12 mouse cellular contexts compared by ENCODE assay signal in the genomic region with DNA sequence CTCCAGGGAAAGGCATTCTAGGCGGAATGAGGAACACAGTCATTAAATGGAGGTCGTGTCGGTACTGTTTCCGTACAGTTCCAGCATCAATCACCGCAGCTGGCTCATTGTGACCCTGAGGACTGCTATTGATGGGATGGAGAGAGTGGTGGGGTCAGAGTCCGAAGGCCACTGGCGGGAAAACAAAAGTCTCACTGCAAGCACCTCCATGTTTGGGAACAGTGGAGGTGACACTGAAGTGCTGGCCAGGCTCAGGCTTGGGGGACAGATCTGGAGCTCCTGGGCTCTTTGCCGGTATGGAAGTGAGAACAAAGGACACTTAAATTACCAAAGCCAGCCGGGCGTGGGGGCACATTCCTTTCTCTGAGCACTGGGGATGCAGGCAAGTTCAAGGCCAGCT. TPM values are rescaled to one million over a fixed set of nuclear protein-coding genes. Genes with fewer than 3 reads are reported as not detected.
DNase-seq lines count a peak whose midpoint lies in the region; ATAC-seq lines count a peak whose summit lies in the region.
"Had no signal": no experiment of that assay in that cellular context is flagged by ENCODE, and none has a peak within 500 bp of the region (broad histone marks: within the 10 kb centered on the region; RNA-seq: fewer than 3 reads in every experiment).

No protein-coding gene starts in this region.

- DNase-seq in adrenal gland, postnatal 14 days, result peak; percentile 77
- DNase-seq in adrenal gland, adult 8-10 months, result no peak
- no peak for DNase-seq in neural tube, embryonic 11.5 days (ENCODE audit: low spot score)
- peak; percentile 47 for DNase-seq in kidney, postnatal 14 days
- peak; percentile 75 for DNase-seq in testis, postnatal 14 days (ENCODE audit: low spot score)
- DNase-seq in thymus, postnatal 10 days (ENCODE audit: low spot score in 2 of 2), result no peak
- DNase-seq in thymus, adult 18-20 months, result no peak
- DNase-seq: cerebellum, postnatal 25 days had no signal

- no peaks in the 10 kb centered on the region for H3K9me3 ChIP-seq in neural tube, embryonic 11.5 days (ENCODE audit: control insufficient read depth, low read length)
- no peaks in the 10 kb centered on the region for H3K9me3 ChIP-seq in neural tube, embryonic 15.5 days (replicated peaks)
- H3K9me3 ChIP-seq: forebrain, embryonic 13.5 days; hindbrain, embryonic 13.5 days had no signal

- H3K27me3 ChIP-seq in neural tube, embryonic 11.5 days (ENCODE audit: control insufficient read depth, insufficient read depth, low read length), result no peaks in the 10 kb centered on the region
- H3K27me3 ChIP-seq in neural tube, embryonic 15.5 days (replicated peaks), result no peaks in the 10 kb centered on the region
- H3K27me3 ChIP-seq: forebrain, embryonic 13.5 days; hindbrain, embryonic 13.5 days had no signal

- peaks cover 4% of the 10 kb centered on the region; the same call in 1 of the 2 replicates for H3K36me3 ChIP-seq in neural tube, embryonic 11.5 days (ENCODE audit: control insufficient read depth, insufficient read depth, low read length)
- peaks cover 22% of the 10 kb centered on the region for H3K36me3 ChIP-seq in neural tube, embryonic 15.5 days

- no peak overlapping the region for H3K4me2 ChIP-seq in neural tube, embryonic 11.5 days (ENCODE audit: low read depth)
- no peak overlapping the region for H3K4me2 ChIP-seq in neural tube, embryonic 15.5 days
- H3K4me2 ChIP-seq: forebrain, embryonic 13.5 days; hindbrain, embryonic 13.5 days; midbrain, embryonic 11.5 days had no signal

- H3K9ac ChIP-seq in neural tube, embryonic 11.5 days (ENCODE audit: low read length), result no peak overlapping the region
- H3K9ac ChIP-seq in neural tube, embryonic 15.5 days (replicated peaks), result no peak overlapping the region
- H3K9ac ChIP-seq: forebrain, embryonic 13.5 days; hindbrain, embryonic 13.5 days had no signal

- H3K27ac ChIP-seq in neural tube, embryonic 11.5 days (ENCODE audit: low read depth, low read length), result 0 out of 2 replicates have a peak overlapping the region, but pooled peaks have one; percentile 0
- no peak overlapping the region for H3K27ac ChIP-seq in neural tube, embryonic 15.5 days (replicated peaks)
- H3K27ac ChIP-seq: forebrain, embryonic 13.5 days; hindbrain, embryonic 13.5 days had no signal

- ATAC-seq in neural tube, embryonic 11.5 days (ENCODE audit: insufficient read depth, low FRiP score, low TSS enrichment), result no peak
- ATAC-seq in neural tube, embryonic 15.5 days (ENCODE audit: low FRiP score), result no peak
- ATAC-seq: forebrain, embryonic 13.5 days had no signal

- peaks cover 6% of the 10 kb centered on the region; the same call in 1 of the 2 replicates for H3K4me1 ChIP-seq in neural tube, embryonic 11.5 days (ENCODE audit: control insufficient read depth, insufficient read depth, low read length)
- H3K4me1 ChIP-seq in neural tube, embryonic 15.5 days, result peaks cover 49% of the 10 kb centered on the region

- 55% methylated on average over 10 of the region's 10 CpGs for WGBS in neural tube, embryonic 11.5 days
- WGBS in neural tube, embryonic 15.5 days, result 29% methylated on average over 10 of the region's 10 CpGs

- no peak overlapping the region for H3K4me3 ChIP-seq in neural tube, embryonic 11.5 days (ENCODE audit: low read depth, low read length)
- no peak overlapping the region for H3K4me3 ChIP-seq in neural tube, embryonic 15.5 days (replicated peaks)
- H3K4me3 ChIP-seq: forebrain, embryonic 13.5 days; hindbrain, embryonic 13.5 days had no signal

RNA-seq across cellular contexts. Expression of a gene that starts 3.6 kb away (rescaled TPM):
- 59.7 and 60.4 TPM in 2 replicates for total RNA-seq in adrenal gland, postnatal 14 days (2021)
- 10 to 100 TPM; 69.2 to 98.2 (median 77.7) TPM for total RNA-seq in adrenal gland, adult 8-10 months (2022)
- 38.6 and 42.6 TPM in 2 replicates for polyA plus RNA-seq in neural tube, embryonic 11.5 days (2014; fragmentation: Nextera tagmentation; extraction: Ambion mirVana)
- polyA plus RNA-seq in neural tube, embryonic 15.5 days (2015; fragmentation: Nextera tagmentation; extraction: Ambion mirVana), result 35.7 and 37.6 TPM in 2 replicates

RNA-seq across cellular contexts. Expression of a gene that starts 9.4 kb away (rescaled TPM):
- total RNA-seq in adrenal gland, postnatal 14 days (2021), result 786 and 963 TPM in 2 replicates
- total RNA-seq in adrenal gland, adult 8-10 months (2022), result 100 to 1,000 TPM; 682 to 769 (median 720) TPM
- 1,266 and 1,290 TPM in 2 replicates for polyA plus RNA-seq in neural tube, embryonic 11.5 days (2014; fragmentation: Nextera tagmentation; extraction: Ambion mirVana)
- polyA plus RNA-seq in neural tube, embryonic 15.5 days (2015; fragmentation: Nextera tagmentation; extraction: Ambion mirVana), result 785 and 1,036 TPM in 2 replicates

Comparison
In these comparisons a context has a peak if more than half of its experiments do, and no peak if none do; other contexts are left out.
1. DNase-seq: peak in adrenal gland, postnatal 14 days (single experiment), kidney, postnatal 14 days (single experiment) and testis, postnatal 14 days (single experiment); none in adrenal gland, adult 8-10 months (single experiment), neural tube, embryonic 11.5 days (single experiment), thymus, postnatal 10 days (0 of 2) and thymus, adult 18-20 months (0 of 2).